Mouse (Mus musculus) olfactory bulb, adult 2 months (tissue): Measurements from ENCODE around the gene Gm525.

ENCODE experiments used
- CTCF ChIP-seq: fragments of 200-500 bp; IDR thresholded peaks from 2 replicates; pipeline ENCODE4 v1.5.1; 2012; ENCODE audit warnings: low read depth, mild to moderate bottlenecking, low read length, moderate library complexity; ENCODE audit not compliant: insufficient read depth
- POLR2A ChIP-seq: fragments of 200-500 bp; IDR thresholded peaks from 2 replicates; pipeline ENCODE4 v1.6.1; 2012; ENCODE audit warnings: mild to moderate bottlenecking, low read depth, low read length, moderate library complexity; ENCODE audit not compliant: insufficient read depth

DNA sequence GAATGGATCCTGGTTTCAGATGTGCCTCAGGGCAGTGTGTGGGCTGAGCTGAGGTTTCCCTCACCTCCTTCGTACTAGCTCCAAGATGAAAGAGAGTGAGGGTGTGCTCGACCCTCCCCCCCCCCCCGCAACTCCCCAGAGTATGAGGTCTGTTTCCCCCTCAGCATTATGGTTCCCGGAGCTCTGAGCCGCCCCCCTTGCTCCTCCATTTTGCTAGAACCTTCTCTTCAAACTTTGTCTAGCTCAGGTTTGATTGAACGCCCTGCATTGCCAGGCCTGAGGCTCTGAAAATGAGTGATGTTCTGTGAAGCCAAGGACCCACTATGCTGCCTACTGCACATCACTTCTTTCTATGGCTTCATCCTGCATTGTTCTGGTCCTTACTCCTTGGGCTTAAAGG is 25.3 kb downstream of the Gm525 start:
- TF ChIP-seq CTCF (no peak), POLR2A (no peak)
